Mouse (Mus musculus): ENCODE data around the gene Pzp. TPM values are rescaled to one million over a fixed set of nuclear protein-coding genes. Genes with fewer than 3 reads are reported as not detected.

The Pzp gene
- polyA plus RNA-seq, 1 experiment from 2014 or later, result 0.04 TPM

GRCm38 (mm10) chr6:128523360-128523759 lies 3.2 kb downstream of the Pzp start:
- Histone ChIP-seq H3K27ac (no peak overlapping the region), H3K36me3 (replicated peaks) (no peaks in the 10 kb centered on the region), H3K9me3 (0 out of 2 replicates have a peak, but pooled peaks cover 5% of the 10 kb centered on the region), H3K9ac (no peak overlapping the region), H3K4me3 (replicated peaks) (no peak overlapping the region), H3K27me3 (no peaks in the 10 kb centered on the region), H3K4me2 (no peak overlapping the region), H3K4me1 (no peaks in the 10 kb centered on the region)
- WGBS, result 93% methylated on average over 3 of the region's 3 CpGs
- no peak for ATAC-seq (ENCODE audit: low FRiP score)

GRCm38 (mm10) chr6:128519159-128519558 lies 7.4 kb downstream of the Pzp start:
- Histone ChIP-seq H3K4me3 (replicated peaks) (no peak overlapping the region), H3K9me3 (0 out of 2 replicates have a peak, but pooled peaks cover under 1% of the 10 kb centered on the region), H3K9ac (no peak overlapping the region), H3K4me2 (no peak overlapping the region), H3K27ac (no peak overlapping the region), H3K27me3 (no peaks in the 10 kb centered on the region), H3K36me3 (replicated peaks) (no peaks in the 10 kb centered on the region), H3K4me1 (no peaks in the 10 kb centered on the region)
- ATAC-seq (ENCODE audit: low FRiP score), result no peak
- WGBS, result 91% methylated on average over 7 of the region's 7 CpGs

- H3K4me2 ChIP-seq, result no peak overlapping the region
- H3K4me3 ChIP-seq (replicated peaks), result no peak overlapping the region
- H3K4me1 ChIP-seq, result no peaks in the 10 kb centered on the region
- H3K27me3 ChIP-seq, result no peaks in the 10 kb centered on the region
- H3K9me3 ChIP-seq, result no peaks in the 10 kb centered on the region
- H3K36me3 ChIP-seq (replicated peaks), result no peaks in the 10 kb centered on the region
- ATAC-seq (ENCODE audit: low FRiP score), result no peak
- 95% methylated on average over 2 of the region's 2 CpGs for WGBS
- no peak overlapping the region for H3K9ac ChIP-seq
- H3K27ac ChIP-seq, result no peak overlapping the region
Observed at GRCm38 (mm10) chr6:128505676-128506236, 20.8 kb downstream of the Pzp start.

- Histone ChIP-seq H3K27me3 (no peaks in the 10 kb centered on the region), H3K9ac (no peak overlapping the region), H3K4me3 (replicated peaks) (no peak overlapping the region), H3K9me3 (no peaks in the 10 kb centered on the region), H3K4me1 (no peaks in the 10 kb centered on the region), H3K27ac (no peak overlapping the region), H3K4me2 (no peak overlapping the region), H3K36me3 (replicated peaks) (no peaks in the 10 kb centered on the region)
- no peak for ATAC-seq (ENCODE audit: low FRiP score)
- 80% methylated on average over 5 of the region's 5 CpGs for WGBS
Observed at GRCm38 (mm10) chr6:128504743-128505142, 21.8 kb downstream of the Pzp start.

GRCm38 (mm10) chr6:128495346-128495745 lies 31.2 kb downstream of the Pzp start:
- Histone ChIP-seq H3K4me3 (replicated peaks) (no peak overlapping the region), H3K4me1 (no peaks in the 10 kb centered on the region), H3K4me2 (no peak overlapping the region), H3K27ac (no peak overlapping the region), H3K36me3 (replicated peaks) (no peaks in the 10 kb centered on the region), H3K27me3 (no peaks in the 10 kb centered on the region), H3K9me3 (no peaks in the 10 kb centered on the region), H3K9ac (no peak overlapping the region)
- WGBS, result 79% methylated on average over 1 of the region's 1 CpGs
- no peak for ATAC-seq (ENCODE audit: low FRiP score)

GRCm38 (mm10) chr6:128494646-128495331 lies 31.7 kb downstream of the Pzp start:
- Histone ChIP-seq H3K36me3 (replicated peaks) (no peaks in the 10 kb centered on the region), H3K4me1 (no peaks in the 10 kb centered on the region), H3K9ac (no peak overlapping the region), H3K9me3 (0 out of 2 replicates have a peak, but pooled peaks cover 2% of the 10 kb centered on the region), H3K27ac (no peak overlapping the region), H3K27me3 (no peaks in the 10 kb centered on the region), H3K4me2 (no peak overlapping the region), H3K4me3 (replicated peaks) (no peak overlapping the region)
- WGBS, result 83% methylated on average over 15 of the region's 15 CpGs
- no peak for ATAC-seq (ENCODE audit: low FRiP score)

GRCm38 (mm10) chr6:128491916-128492315 lies 34.6 kb downstream of the Pzp start:
- Histone ChIP-seq H3K36me3 (replicated peaks) (no peaks in the 10 kb centered on the region), H3K27ac (no peak overlapping the region), H3K4me1 (no peaks in the 10 kb centered on the region), H3K4me3 (replicated peaks) (no peak overlapping the region), H3K9me3 (0 out of 2 replicates have a peak, but pooled peaks cover 2% of the 10 kb centered on the region), H3K27me3 (no peaks in the 10 kb centered on the region), H3K4me2 (no peak overlapping the region), H3K9ac (no peak overlapping the region)
- ATAC-seq (ENCODE audit: low FRiP score), result no peak; the same call in 1 of the 2 replicates
- 87% methylated on average over 4 of the region's 4 CpGs for WGBS

GRCm38 (mm10) chr6:128490141-128490540 lies 36.4 kb downstream of the Pzp start:
- H3K4me2 ChIP-seq, result no peak overlapping the region
- no peaks in the 10 kb centered on the region for H3K4me1 ChIP-seq
- H3K4me3 ChIP-seq (replicated peaks), result no peak overlapping the region
- 0 out of 2 replicates have a peak, but pooled peaks cover 2% of the 10 kb centered on the region for H3K9me3 ChIP-seq
- no peaks in the 10 kb centered on the region for H3K27me3 ChIP-seq
- no peaks in the 10 kb centered on the region for H3K36me3 ChIP-seq (replicated peaks)
- WGBS, result 96% methylated on average over 10 of the region's 10 CpGs
- no peak overlapping the region for H3K27ac ChIP-seq
- H3K9ac ChIP-seq, result no peak overlapping the region
- ATAC-seq (ENCODE audit: low FRiP score), result no peak

- Histone ChIP-seq H3K27ac (no peak overlapping the region), H3K9ac (no peak overlapping the region), H3K27me3 (no peaks in the 10 kb centered on the region), H3K36me3 (replicated peaks) (no peaks in the 10 kb centered on the region), H3K9me3 (0 out of 2 replicates have a peak, but pooled peaks cover 2% of the 10 kb centered on the region), H3K4me1 (no peaks in the 10 kb centered on the region), H3K4me2 (no peak overlapping the region), H3K4me3 (replicated peaks) (no peak overlapping the region)
- 95% methylated on average over 11 of the region's 11 CpGs for WGBS
- no peak for ATAC-seq (ENCODE audit: low FRiP score)
Observed at GRCm38 (mm10) chr6:128487736-128488135, 38.8 kb downstream of the Pzp start.

- H3K36me3 ChIP-seq (replicated peaks), result no peaks in the 10 kb centered on the region
- H3K4me3 ChIP-seq (replicated peaks), result no peak overlapping the region
- ATAC-seq (ENCODE audit: low FRiP score), result peak; percentile 88
- no peak overlapping the region for H3K9ac ChIP-seq
- H3K4me2 ChIP-seq, result peak overlapping the region; percentile 39
- H3K27me3 ChIP-seq, result peaks cover 13% of the 10 kb centered on the region; the same call in 1 of the 2 replicates
- H3K4me1 ChIP-seq, result 0 out of 2 replicates have a peak, but pooled peaks cover 3% of the 10 kb centered on the region
- no peaks in the 10 kb centered on the region for H3K9me3 ChIP-seq
- 25% methylated on average over 26 of the region's 26 CpGs for WGBS
- no peak overlapping the region for H3K27ac ChIP-seq
Observed at GRCm38 (mm10) chr6:128479463-128480454, 46.8 kb downstream of the Pzp start.

- Histone ChIP-seq H3K4me2 (no peak overlapping the region), H3K9me3 (no peaks in the 10 kb centered on the region), H3K36me3 (replicated peaks) (no peaks in the 10 kb centered on the region), H3K27ac (no peak overlapping the region), H3K27me3 (peaks cover 13% of the 10 kb centered on the region; the same call in 1 of the 2 replicates), H3K9ac (no peak overlapping the region), H3K4me1 (0 out of 2 replicates have a peak, but pooled peaks cover 3% of the 10 kb centered on the region), H3K4me3 (replicated peaks) (no peak overlapping the region)
- ATAC-seq (ENCODE audit: low FRiP score), result no peak
- 5% methylated on average over 4 of the region's 4 CpGs for WGBS
Observed at GRCm38 (mm10) chr6:128477495-128477894, 49.0 kb downstream of the Pzp start.

GRCm38 (mm10) chr6:128474112-128474511 lies 52.4 kb downstream of the Pzp start:
- no peak overlapping the region for H3K27ac ChIP-seq

More at GRCm38 (mm10) chr6:128474112-128474511, 52.4 kb downstream of the Pzp start:
- WGBS, result 93% methylated on average over 6 of the region's 6 CpGs
- Histone ChIP-seq H3K27me3 (no peaks in the 10 kb centered on the region; the same call in 1 of the 2 replicates), H3K4me1 (no peaks in the 10 kb centered on the region), H3K4me3 (replicated peaks) (no peak overlapping the region), H3K9me3 (no peaks in the 10 kb centered on the region), H3K9ac (no peak overlapping the region), H3K36me3 (replicated peaks) (no peaks in the 10 kb centered on the region), H3K4me2 (no peak overlapping the region)
- ATAC-seq (ENCODE audit: low FRiP score), result no peak
